Mouse (Mus musculus) ovary, postnatal 36 days (tissue): Measurements from ENCODE around the gene Grin2b.

Source experiments
- DNase-seq: peaks from one replicate; pipeline ENCODE4 v3.0.0; 2022; ENCODE audit warnings: low spot score, mixed read lengths

Grin2b gene

GRCm38 (mm10) chr6:136173191-136173896 is at the start of gene Grin2b:
Gene Grin2b (minus strand): TSS chr6:136173511.
- DNase-seq, result peak; percentile 28

GRCm38 (mm10) chr6:136221894-136222293 is 48.6 kb upstream of the Grin2b start:
- no peak for DNase-seq

DNA sequence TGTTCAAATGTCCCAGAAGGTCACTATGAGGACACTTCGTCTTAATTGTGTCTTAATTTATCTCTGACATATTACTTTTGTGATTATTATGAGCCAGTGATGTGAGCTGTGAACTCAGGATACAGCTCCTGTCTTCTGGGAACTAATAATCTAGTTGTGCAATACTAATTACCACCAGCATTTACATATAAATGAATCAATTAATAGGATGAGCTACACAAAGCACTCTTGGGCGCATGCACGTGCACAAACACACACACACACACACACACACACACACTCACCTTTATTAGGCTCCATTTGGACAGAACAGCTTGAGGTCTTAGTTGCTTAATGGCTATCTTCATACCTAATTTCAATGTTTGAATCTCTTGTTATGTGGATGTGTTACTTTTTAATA is 37.1 kb upstream of the Grin2b start:
- no peak for DNase-seq

DNA sequence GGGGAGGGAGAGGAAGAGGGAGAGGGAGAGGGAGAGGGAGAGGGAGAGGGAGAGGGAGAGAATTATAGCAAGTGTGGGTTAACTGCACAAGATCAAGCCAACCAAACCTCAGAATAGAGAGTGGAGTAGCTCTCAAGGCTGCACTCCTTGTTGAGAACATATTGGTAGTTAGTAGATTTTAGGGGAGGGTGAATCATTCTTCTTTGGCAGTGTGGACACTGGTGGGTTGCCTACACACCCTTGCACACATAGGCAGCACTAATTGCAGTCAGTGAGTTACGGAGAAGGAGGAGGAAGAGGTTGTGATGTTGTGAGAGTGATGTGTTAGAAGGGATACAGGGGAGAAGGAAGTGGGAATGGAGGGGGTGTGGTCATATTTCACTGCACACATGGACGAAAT is 26.5 kb upstream of the Grin2b start:
- DNase-seq, result no peak

DNA sequence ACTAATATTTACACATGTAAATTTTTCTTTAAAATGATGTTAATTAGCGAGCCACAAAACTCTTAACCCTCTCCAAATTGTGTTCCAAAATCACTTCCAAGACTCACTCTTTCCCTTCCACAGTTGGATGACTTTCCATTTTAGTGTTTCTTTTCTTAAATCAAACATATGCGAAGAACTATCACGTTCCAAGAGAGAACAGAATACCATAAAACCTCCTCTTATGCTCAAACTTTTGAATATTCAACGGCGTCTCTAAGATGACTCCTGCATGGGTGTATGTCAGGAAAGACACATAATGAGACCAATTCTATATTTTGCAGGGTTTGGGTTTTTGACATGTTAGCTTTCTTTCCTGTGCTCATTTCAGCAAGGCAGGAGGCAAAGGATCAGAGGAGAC is 21.3 kb upstream of the Grin2b start:
- DNase-seq, result no peak

DNA sequence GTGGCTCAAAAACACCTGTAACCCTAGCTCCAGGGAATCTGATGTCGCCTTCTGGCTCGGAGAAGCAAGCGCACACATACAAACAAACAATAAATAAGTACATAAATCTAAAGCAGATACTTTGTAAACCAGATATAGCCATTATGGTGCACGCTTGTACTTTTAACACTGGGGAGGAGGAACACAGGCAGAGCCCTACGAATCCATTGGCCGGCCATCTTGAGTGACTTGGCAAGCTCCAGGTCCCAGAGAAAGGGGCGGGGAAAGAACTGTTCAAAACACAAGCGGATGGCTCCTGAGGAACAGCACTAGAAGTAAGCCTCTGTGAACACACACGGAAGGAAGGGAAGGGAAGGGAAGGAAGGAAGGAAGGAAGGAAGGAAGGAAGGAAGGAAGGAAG is 4.8 kb upstream of the Grin2b start:
- DNase-seq, result no peak

DNA sequence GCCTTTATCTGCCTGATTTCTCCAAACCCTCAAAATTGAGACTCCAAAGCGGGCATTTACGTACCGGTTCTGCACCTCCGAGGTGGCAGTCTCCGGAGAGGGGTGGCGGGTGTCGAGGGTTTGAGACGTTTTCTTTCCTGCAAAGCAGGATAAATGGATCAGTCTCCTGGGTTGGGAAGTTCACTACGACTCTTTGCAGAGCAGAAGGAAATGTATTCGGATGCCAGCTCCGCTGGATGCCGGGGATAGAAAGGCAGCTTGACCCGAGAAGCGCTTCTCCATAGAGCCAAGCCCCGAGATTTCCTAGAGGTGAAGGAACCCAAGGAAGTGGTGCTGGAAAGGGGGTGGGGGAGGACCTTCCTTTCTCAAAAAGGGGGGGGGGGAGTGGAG is 515 bp downstream of the Grin2b start:
- peak; percentile 13 for DNase-seq

DNA sequence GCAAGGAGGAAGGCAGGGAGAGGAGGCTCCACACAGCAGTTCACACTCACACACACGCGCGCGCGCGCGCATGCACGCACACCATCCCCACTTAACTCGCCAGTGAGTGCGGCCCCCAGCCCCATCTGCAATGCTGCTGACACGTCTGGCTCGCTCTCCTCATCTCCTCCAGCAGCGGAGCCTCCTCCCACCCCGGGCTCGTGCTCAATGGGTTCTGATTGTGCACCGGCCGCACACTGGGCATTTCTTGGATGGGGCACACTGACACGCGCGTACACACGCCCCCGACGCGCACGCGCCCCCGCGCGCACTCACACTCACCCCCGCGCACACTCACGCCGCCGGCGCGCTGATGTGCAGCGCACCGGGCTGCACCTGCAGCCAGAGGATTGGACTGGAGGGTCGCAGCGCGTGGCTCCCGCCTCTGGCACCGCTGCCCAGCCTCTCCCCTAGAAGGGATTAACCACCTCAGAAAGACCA is 1.1 kb downstream of the Grin2b start:
- peak; percentile 11 for DNase-seq

DNA sequence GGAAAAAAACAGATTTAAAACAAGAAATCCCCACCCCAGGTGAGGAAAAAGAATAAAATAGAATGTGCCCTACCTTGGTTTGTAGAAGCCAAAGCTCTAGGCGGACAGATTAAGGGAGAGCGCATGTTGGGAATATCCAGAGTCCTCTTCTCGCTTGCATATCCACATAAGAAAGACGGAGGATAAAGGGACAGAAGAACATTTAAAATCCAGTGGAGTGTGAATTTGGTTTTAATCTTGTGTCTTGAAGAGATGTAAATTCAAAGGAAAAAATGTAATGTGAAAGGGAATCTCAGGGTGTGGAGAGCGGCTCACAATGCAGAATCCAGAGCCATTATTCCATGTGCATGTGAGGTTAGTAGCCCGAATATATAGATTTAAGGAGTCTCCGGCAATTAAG is 2.0 kb downstream of the Grin2b start:
- no peak for DNase-seq

GRCm38 (mm10) chr6:136170381-136170780 is 2.9 kb downstream of the Grin2b start:
- DNase-seq, result no peak

GRCm38 (mm10) chr6:136167361-136167760 is 6.0 kb downstream of the Grin2b start:
- DNase-seq, result no peak

GRCm38 (mm10) chr6:136165443-136166077 is 7.8 kb downstream of the Grin2b start:
- DNase-seq, result no peak

- no peak for DNase-seq
These were observed 11.2 kb downstream of the Grin2b start for GRCm38 (mm10) chr6:136162090-136162489.

DNA sequence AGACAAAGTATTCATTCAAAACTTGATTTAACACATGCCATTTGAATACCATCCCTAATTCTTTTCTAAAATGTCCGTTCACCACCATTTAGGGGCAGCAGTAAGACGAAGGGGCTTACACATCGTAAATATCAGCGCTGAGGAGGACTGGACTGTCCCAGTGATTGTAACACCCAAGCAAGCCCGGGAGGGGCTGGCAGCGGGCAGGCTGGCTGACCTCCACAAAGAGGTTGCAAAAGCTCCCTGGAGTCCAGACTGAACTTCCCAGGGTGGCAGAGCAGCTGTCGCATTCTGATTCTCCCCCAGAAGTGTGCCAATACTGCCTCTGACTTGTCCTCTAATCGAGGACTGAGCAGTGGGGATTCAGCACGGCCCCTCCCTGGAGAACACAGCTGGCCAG is 19.9 kb downstream of the Grin2b start:
- peak; percentile 16 for DNase-seq

DNA sequence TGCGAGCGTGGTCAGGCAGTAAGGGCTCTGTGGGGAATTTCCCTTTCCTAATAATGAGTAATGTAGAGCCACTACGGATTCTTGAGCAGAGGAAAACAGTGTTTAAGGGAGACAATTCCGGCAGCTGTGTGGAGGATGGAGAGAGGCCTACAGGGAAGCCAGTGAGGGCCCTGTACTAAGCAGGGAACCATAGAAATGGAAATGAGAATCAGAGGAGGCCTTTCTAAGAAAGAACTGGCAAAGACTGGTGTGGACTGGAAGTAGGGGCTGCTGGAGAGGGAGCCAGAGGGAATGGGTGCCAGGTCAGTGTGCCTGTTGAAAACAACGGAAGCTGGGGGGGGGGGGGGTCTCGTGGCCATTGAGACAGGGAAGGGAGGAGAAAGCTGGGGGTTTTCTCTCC is 23.2 kb downstream of the Grin2b start:
- DNase-seq, result no peak

DNA sequence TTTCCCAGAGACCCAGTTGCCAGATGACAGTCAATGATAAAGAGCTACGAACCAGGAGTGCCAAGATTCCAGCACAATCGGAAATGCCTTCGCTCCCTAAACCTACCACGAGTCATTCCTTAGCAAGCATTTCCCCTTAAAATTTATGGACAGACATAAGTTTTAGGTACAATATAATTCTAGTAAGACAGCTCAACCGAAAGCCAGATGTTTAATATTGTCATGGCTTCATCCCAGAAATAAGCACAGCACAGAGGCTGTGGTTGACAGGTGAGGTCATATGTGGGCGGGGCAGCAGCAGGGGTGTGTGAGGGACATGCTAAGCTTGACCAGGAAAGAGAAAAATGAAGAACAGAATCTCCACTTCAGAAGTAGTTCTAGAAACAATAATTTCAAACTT is 33.3 kb downstream of the Grin2b start:
- DNase-seq, result no peak

DNA sequence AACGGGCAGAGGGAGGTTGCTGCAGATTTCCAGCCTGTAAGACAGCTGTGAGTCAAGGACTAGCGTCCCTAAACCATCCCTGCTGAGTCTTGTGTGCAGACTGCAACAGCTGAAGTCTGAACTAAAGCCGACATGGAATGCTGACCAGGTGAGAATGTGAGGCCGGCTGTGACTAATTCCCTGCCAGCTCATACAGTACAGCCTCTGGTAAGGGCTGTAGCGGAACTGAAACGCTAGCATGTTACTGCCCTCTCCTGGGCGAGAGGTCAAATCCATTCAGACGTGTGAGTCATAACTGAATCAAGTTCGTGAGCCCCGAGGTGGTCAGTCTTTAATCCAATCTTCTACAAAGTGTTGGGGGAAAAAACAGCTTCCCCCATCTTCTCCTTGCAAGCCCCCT is 42.9 kb downstream of the Grin2b start:
- peak; percentile 21 for DNase-seq

DNA sequence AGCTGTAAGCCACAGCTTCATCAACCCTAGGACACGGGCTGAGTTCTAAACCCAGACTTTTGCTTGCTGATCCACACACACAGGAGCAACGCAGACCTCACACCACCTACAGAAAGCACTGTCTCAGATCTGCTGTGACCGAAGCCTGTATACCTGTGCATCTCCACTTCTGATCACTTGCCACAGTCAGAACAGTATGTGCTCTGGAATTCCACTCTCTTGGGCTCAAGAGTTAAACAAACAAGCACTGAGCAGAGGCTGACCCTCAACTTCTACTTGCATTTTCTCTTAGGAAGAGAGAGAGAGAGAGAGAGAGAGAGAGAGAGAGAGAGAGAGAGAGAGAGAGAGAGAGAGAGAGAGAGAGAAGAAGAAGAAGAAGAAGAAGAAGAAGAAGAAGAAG is 50.7 kb downstream of the Grin2b start:
- DNase-seq, result no peak

DNA sequence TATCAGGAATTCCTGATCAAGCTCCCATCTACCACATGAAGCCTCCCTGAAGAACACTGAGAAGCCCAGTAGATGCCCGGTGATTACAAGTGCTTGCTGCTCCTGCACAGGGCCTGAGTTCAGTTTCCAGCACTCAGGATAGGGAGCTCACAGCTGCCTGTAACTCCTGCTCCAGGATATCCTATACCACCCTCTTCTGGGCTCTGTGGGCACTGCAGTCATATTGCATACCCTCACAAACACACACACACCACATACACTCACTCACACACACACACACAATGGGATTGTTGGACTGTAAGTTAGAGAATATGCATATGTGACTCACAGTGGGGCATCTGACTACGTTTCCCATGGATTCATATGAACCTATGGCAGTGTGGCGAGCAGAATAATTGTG is 55.9 kb downstream of the Grin2b start:
- DNase-seq, result no peak

GRCm38 (mm10) chr6:136113639-136114410 is 59.5 kb downstream of the Grin2b start:
- no peak for DNase-seq

- DNase-seq, result no peak
These were observed 64.1 kb downstream of the Grin2b start for GRCm38 (mm10) chr6:136109172-136109571.

GRCm38 (mm10) chr6:136108466-136108865 is 64.8 kb downstream of the Grin2b start:
- no peak for DNase-seq

DNA sequence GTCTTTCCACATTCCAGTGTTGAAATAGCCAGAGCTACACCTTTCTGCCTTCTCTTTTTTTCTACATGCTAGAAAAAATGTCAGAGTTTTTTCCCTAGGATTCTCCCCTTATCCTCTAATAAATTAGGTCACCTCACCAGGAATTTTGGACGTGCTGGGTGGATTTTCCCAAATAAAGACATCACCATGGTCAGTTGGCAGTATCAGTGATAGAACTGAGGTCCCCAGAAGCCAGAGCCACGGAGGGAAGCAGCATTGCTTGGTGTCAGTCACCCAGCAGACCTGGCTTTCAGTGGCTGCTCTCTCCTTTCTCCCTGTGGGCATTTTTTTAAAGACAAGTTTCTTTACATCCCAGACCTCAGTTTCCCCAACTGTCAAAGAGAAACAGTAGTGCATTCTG is 68.1 kb downstream of the Grin2b start:
- DNase-seq, result no peak
